Comparison of ENCODE assay signal across 8 mouse cellular contexts in genomic region chr6:128063501-128063900, GRCm38 (mm10).
DNase-seq lines count a peak whose midpoint lies in the region; ATAC-seq and TF ChIP-seq lines count a peak whose summit lies in the region.

No protein-coding gene starts in this region.

- WGBS in hindbrain, embryonic 11.5 days = 85% methylated on average over 1 of the region's 1 CpGs
- WGBS in hindbrain, embryonic 14.5 days = 100% methylated on average over 1 of the region's 1 CpGs

- no peak overlapping the region for H3ac ChIP-seq in C2C12 (ENCODE audit: control insufficient read depth, insufficient read length, low read depth)

- H3K4me3 ChIP-seq in hindbrain, embryonic 11.5 days (ENCODE audit: low read depth, low read length) = no peak overlapping the region
- no peak overlapping the region for H3K4me3 ChIP-seq in hindbrain, embryonic 14.5 days (replicated peaks; ENCODE audit: low read length)
- no peak overlapping the region for H3K4me3 ChIP-seq in C2C12 (ENCODE audit: insufficient read depth, poor library complexity, severe bottlenecking)

- DNase-seq in hindbrain, embryonic 11.5 days (ENCODE audit: low spot score) = peak; percentile 44
- DNase-seq in hindbrain, embryonic 14.5 days (ENCODE audit: low spot score) = no peak
- peak; percentile 42 for DNase-seq in adrenal gland, adult 2 months
- DNase-seq in heart, adult 9 months (ENCODE audit: low spot score in 2 of 2) = peak; percentile 28 to 48
- peak; percentile 58 for DNase-seq in lung, postnatal 25 days (ENCODE audit: low spot score)
- no peak for DNase-seq in right cerebral cortex, postnatal 4 days
- no peak for DNase-seq in yolk sac, embryonic 10.5 days (ENCODE audit: low spot score)

- peak; percentile 28 for TF ChIP-seq CTCF in C2C12 (IDR thresholded peaks at IDR 0.05; ENCODE audit: control insufficient read depth, insufficient read depth, insufficient read length)

- H3K79me2 ChIP-seq in C2C12 (ENCODE audit: control insufficient read depth, insufficient read depth) = no peaks in the 10 kb centered on the region

- H3K4me1 ChIP-seq in hindbrain, embryonic 11.5 days (replicated peaks; ENCODE audit: control insufficient read depth, insufficient read depth, low read length) = peaks cover 2% of the 10 kb centered on the region; the same call in 1 of the 2 replicates
- peaks cover 14% of the 10 kb centered on the region for H3K4me1 ChIP-seq in hindbrain, embryonic 14.5 days (replicated peaks; ENCODE audit: control insufficient read depth, insufficient read depth, low read length)

- no peaks in the 10 kb centered on the region for H3K9me3 ChIP-seq in hindbrain, embryonic 11.5 days (ENCODE audit: control insufficient read depth, low read length)
- 0 out of 2 replicates have a peak, but pooled peaks cover 4% of the 10 kb centered on the region for H3K9me3 ChIP-seq in hindbrain, embryonic 14.5 days (ENCODE audit: control insufficient read depth, low read length)

- no peak for ATAC-seq in hindbrain, embryonic 11.5 days (ENCODE audit: low FRiP score)
- ATAC-seq in hindbrain, embryonic 14.5 days (ENCODE audit: low FRiP score) = no peak

- no peaks in the 10 kb centered on the region for H3K79me3 ChIP-seq in C2C12 (ENCODE audit: low read depth)

- no peak overlapping the region for H3K4me2 ChIP-seq in hindbrain, embryonic 11.5 days (replicated peaks; ENCODE audit: low read depth, low read length)
- no peak overlapping the region for H3K4me2 ChIP-seq in hindbrain, embryonic 14.5 days (replicated peaks)

- no peak overlapping the region for H3K27ac ChIP-seq in hindbrain, embryonic 11.5 days (ENCODE audit: low read depth, low read length)
- H3K27ac ChIP-seq in hindbrain, embryonic 14.5 days = no peak overlapping the region

- H3K27me3 ChIP-seq in hindbrain, embryonic 11.5 days (ENCODE audit: control insufficient read depth, insufficient read depth, low read length) = no peaks in the 10 kb centered on the region
- no peaks in the 10 kb centered on the region for H3K27me3 ChIP-seq in hindbrain, embryonic 14.5 days (ENCODE audit: control insufficient read depth, insufficient read depth, low read length)
- no peaks in the 10 kb centered on the region for H3K27me3 ChIP-seq in C2C12 (ENCODE audit: control insufficient read depth, insufficient read depth, insufficient read length)

- H3K9ac ChIP-seq in hindbrain, embryonic 11.5 days (ENCODE audit: low read depth, low read length) = no peak overlapping the region
- H3K9ac ChIP-seq in hindbrain, embryonic 14.5 days = no peak overlapping the region

- H3K36me3 ChIP-seq in hindbrain, embryonic 11.5 days (ENCODE audit: control insufficient read depth, insufficient read depth, low read length) = no peaks in the 10 kb centered on the region
- no peaks in the 10 kb centered on the region for H3K36me3 ChIP-seq in hindbrain, embryonic 14.5 days (replicated peaks; ENCODE audit: control insufficient read depth, insufficient read depth)
- H3K36me3 ChIP-seq in C2C12 (ENCODE audit: control insufficient read depth, insufficient read depth) = no peaks in the 10 kb centered on the region

TF ChIP-seq in C2C12, 6 proteins besides CTCF, POLR2A, EP300 and RAD21:
- TF ChIP-seq MYOG (IDR thresholded peaks at IDR 0.05; ENCODE audit: control insufficient read depth, extremely low read depth, insufficient read length) (no peak), FOSL1 (IDR thresholded peaks at IDR 0.05; ENCODE audit: insufficient read depth, low read length, poor library complexity, severe bottlenecking) (no peak), CEBPB (IDR thresholded peaks at IDR 0.05; ENCODE audit: low read depth) (no peak), MYOD1 (IDR thresholded peaks at IDR 0.05; ENCODE audit: control insufficient read depth, insufficient read length, low read depth) (no peak), USF1 (IDR thresholded peaks at IDR 0.05; ENCODE audit: low read depth) (no peak), MAX (IDR thresholded peaks at IDR 0.05) (no peak)

Comparison
In these comparisons a context has a peak if more than half of its experiments do, and no peak if none do; other contexts are left out.
1. DNase-seq: peak in hindbrain, embryonic 11.5 days (single experiment), adrenal gland, adult 2 months (single experiment), heart, adult 9 months (2 of 2) and lung, postnatal 25 days (single experiment); none in hindbrain, embryonic 14.5 days (single experiment), right cerebral cortex, postnatal 4 days (single experiment) and yolk sac, embryonic 10.5 days (single experiment).